Comparison of ENCODE assay signal across 27 mouse cellular contexts in genomic region chr10:14618301-14618700, GRCm38 (mm10).
"Had no signal": no experiment of that assay in that cellular context is flagged by ENCODE, and none has a peak within 500 bp of the region (broad histone marks: within the 10 kb centered on the region; RNA-seq: fewer than 3 reads in every experiment).

No protein-coding gene starts in this region.

- H3K27ac ChIP-seq: heart, adult 2 months; heart, embryonic 13.5 days; heart, embryonic 15.5 days; hindbrain, embryonic 13.5 days; hindbrain, embryonic 15.5 days; hindbrain, postnatal 0 days; kidney, embryonic 15.5 days; left cerebral cortex, adult 2 months; limb, embryonic 13.5 days; liver, embryonic 13.5 days; liver, embryonic 15.5 days had no signal

- H3K9ac ChIP-seq: heart, embryonic 13.5 days; heart, embryonic 15.5 days; hindbrain, embryonic 13.5 days; hindbrain, embryonic 15.5 days; kidney, embryonic 15.5 days; limb, embryonic 13.5 days; liver, embryonic 13.5 days; liver, embryonic 15.5 days had no signal

- H3K4me2 ChIP-seq: heart, embryonic 11.5 days; heart, embryonic 13.5 days; heart, embryonic 15.5 days; hindbrain, embryonic 13.5 days; hindbrain, embryonic 15.5 days; kidney, embryonic 15.5 days; limb, embryonic 13.5 days; liver, embryonic 11.5 days; liver, embryonic 13.5 days; liver, embryonic 15.5 days had no signal

- H3K4me1 ChIP-seq: heart, embryonic 13.5 days; heart, embryonic 15.5 days; hindbrain, embryonic 13.5 days; hindbrain, embryonic 15.5 days; kidney, embryonic 15.5 days; liver, embryonic 13.5 days; liver, embryonic 15.5 days had no signal

- H3K36me3 ChIP-seq: heart, embryonic 13.5 days; heart, embryonic 15.5 days; hindbrain, embryonic 13.5 days; hindbrain, embryonic 15.5 days; kidney, embryonic 15.5 days; limb, embryonic 13.5 days; liver, embryonic 13.5 days; liver, embryonic 15.5 days had no signal

- DNase-seq: gastrocnemius, postnatal 14 days; gastrocnemius, postnatal 36 days; heart, adult 11 months; heart, adult 2 months; heart, postnatal 14 days; heart, postnatal 36 days; kidney, adult 11 months; kidney, adult 2 months; kidney, adult 9 months; kidney, postnatal 14 days; kidney, postnatal 36 days; layer of hippocampus, adult 9-11 months; layer of hippocampus, postnatal 36 days; liver; liver, embryonic 13.5 days had no signal

- H3K9me3 ChIP-seq: hindbrain, embryonic 13.5 days; hindbrain, embryonic 15.5 days; kidney, embryonic 15.5 days; liver, embryonic 15.5 days had no signal

- ATAC-seq: hindbrain, postnatal 0 days; intestine, embryonic 16.5 days had no signal

- H3K4me3 ChIP-seq: heart, adult 2 months; heart, embryonic 13.5 days; heart, embryonic 15.5 days; hindbrain, embryonic 13.5 days; hindbrain, embryonic 15.5 days; kidney, embryonic 15.5 days; left cerebral cortex, adult 2 months; limb, embryonic 13.5 days; liver, embryonic 13.5 days; liver, embryonic 15.5 days had no signal

- H3K27me3 ChIP-seq: heart, embryonic 13.5 days; heart, embryonic 15.5 days; hindbrain, embryonic 13.5 days; hindbrain, embryonic 15.5 days; kidney, embryonic 15.5 days; limb, embryonic 13.5 days; liver, embryonic 13.5 days; liver, embryonic 15.5 days had no signal
